Mouse (Mus musculus) liver, embryonic 14.5 days (tissue): Measurements from ENCODE around the gene Smim12.

ENCODE experiments used
- CTCF ChIP-seq: IDR thresholded peaks from 2 replicates; pipeline ENCODE4 v1.5.1; 2016; ENCODE audit warnings: antibody characterized with exemption, low read depth, control low read depth
- EP300 ChIP-seq: IDR thresholded peaks from 2 replicates; pipeline ENCODE4 v1.6.1; 2016; ENCODE audit warnings: antibody characterized with exemption, low read depth

DNA sequence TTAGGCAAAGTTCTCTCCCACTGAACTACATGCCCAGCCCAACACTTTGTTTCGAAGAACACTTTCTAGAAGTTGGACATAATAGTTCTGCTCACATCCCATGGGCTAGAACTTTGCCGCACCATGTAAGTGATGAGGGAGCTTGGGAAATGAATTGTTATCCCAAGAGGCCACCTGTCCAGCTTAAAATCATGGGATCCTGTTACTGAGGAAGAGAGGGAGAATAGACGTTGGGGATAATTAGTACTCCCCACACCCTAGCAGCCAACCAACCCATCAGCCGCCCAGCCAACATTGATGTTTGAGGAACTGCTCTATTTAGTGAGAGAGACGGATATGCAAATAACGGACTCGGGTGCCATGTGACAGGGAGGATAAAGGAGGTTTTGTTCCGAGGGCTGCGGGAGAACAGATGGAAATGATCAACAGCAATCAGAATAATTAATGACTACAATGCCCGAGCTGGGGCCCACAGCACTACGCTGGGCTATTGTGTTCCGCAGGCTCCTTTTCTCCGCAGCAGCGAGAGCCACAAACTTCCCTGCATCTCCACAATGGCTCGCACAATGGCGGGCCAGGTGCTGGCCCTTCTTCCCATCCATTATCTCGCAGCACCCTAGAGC, 16.4 kb upstream of the Smim12 start:
- TF ChIP-seq CTCF (no peak), EP300 (no peak)
